Mouse (Mus musculus): ENCODE results near the gene Xlr3b. TPM values are rescaled to one million over a fixed set of nuclear protein-coding genes. Genes with fewer than 3 reads are reported as not detected.
A peak's percentile ranks its signal among the peaks of the same experiment; 100 is the strongest.
"Not testable (repeated sequence)": the region's sequence is repeated elsewhere in the genome, so short reads cannot be mapped to it uniquely, and the experiment has no call there.

Gene Xlr3b
- 18.9 and 23.1 TPM in 2 replicates for polyA plus RNA-seq (2015; fragmentation: Nextera tagmentation; extraction: Ambion mirVana)

DNA sequence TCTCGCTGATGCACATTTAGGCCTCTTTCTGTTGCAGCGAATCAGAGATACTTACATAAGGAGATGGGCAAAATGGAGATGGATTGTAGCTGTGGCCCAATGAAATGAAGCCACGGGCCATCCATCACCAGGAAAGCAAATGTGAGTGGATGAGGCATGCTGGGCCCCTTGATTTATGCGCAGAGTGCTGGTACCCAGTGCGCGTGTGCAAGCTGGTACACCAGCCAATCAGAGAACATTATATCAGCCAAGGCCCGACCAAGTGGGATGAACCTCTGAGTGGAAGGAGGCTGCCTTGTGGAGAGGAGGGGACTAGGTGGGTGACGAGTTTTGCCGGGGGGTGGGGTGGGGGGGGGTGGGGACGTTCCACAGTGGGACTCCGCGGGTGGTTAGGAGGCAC is at the start of gene Xlr3b:
Gene Xlr3b, plus strand, starts transcription at position 274 of the 400 bp plus-strand sequence.
- not testable (repeated sequence) for H3K27me3 ChIP-seq; H3K27ac ChIP-seq; H3K4me1 ChIP-seq (replicated peaks); H3K36me3 ChIP-seq; H3K4me3 ChIP-seq; H3K4me2 ChIP-seq; H3K9ac ChIP-seq; H3K9me3 ChIP-seq
- peak; percentile 69 for ATAC-seq (ENCODE audit: low FRiP score)
- 80% methylated on average over 12 of the region's 12 CpGs for WGBS

DNA sequence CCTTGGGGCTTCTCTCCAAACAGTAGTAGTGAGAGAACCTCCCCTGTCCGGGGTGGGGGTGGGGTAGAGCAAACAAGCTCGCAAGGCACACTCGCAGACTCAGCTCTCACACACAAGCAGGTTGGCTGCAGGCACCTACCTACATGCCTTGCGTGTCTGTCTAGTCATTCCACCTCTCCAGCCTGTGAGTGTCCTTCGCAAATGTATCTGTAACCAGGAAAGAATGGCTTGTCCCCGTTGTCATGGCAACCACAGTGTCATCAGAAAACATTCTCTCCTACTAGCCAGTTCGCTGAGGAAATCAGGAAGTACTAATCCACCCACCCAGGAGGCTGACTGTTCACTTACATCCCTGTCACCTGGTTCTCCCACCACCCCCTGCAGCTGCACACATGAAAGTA is 48.8 kb upstream of the Xlr3b start:
- H3K36me3 ChIP-seq; H3K4me1 ChIP-seq (replicated peaks); H3K27ac ChIP-seq; H3K27me3 ChIP-seq; H3K9ac ChIP-seq; H3K4me2 ChIP-seq; H3K9me3 ChIP-seq; H3K4me3 ChIP-seq: not testable (repeated sequence)
- peak; percentile 83 for ATAC-seq (ENCODE audit: low FRiP score)
- WGBS = no CpG with 5 or more reads among the region's 7 CpGs

DNA sequence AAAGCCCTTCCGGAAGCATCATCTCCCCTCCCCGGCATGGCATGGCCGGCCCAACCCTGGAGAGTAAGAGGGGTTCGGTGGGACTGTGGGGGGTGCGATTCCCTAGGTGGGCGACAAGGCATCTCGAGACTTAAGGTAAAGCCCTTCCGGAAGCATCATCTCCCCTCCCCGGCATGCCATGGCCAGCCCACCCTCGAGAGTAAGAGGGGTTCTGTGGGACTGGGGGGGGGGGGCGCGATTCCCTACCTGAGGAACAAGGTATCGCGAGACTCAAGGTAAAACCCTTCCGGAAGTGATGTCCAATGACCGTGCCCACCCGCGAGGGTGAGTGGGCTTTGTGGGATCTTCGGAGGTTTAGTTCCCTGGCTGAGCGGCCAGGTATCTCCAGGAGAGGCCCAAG is 43.5 kb upstream of the Xlr3b start, which contains the start of gene Xlr5b:
Gene Xlr5b, plus strand, starts transcription at position 301 of the 400 bp plus-strand sequence.
- not testable (repeated sequence) for ATAC-seq (ENCODE audit: low FRiP score)
- WGBS = no CpG with 5 or more reads among the region's 20 CpGs

GRCm38 (mm10) chrX:73149350-73149749 is 42.7 kb upstream of the Xlr3b start, which contains the start of gene DXBay18:
DXBay18 (minus strand) TSS chrX:73149450.
- not testable (repeated sequence) for H3K27ac ChIP-seq; H3K4me2 ChIP-seq; H3K4me1 ChIP-seq (replicated peaks); H3K9me3 ChIP-seq; H3K36me3 ChIP-seq; H3K27me3 ChIP-seq; H3K4me3 ChIP-seq; H3K9ac ChIP-seq; ATAC-seq (ENCODE audit: low FRiP score)
- WGBS = no CpG with 5 or more reads among the region's 7 CpGs

More for the DNA sequence above, 43.5 kb upstream of the Xlr3b start, which contains the start of gene Xlr5b:
- H3K27ac ChIP-seq; H3K27me3 ChIP-seq; H3K9me3 ChIP-seq; H3K36me3 ChIP-seq; H3K4me2 ChIP-seq; H3K9ac ChIP-seq; H3K4me3 ChIP-seq; H3K4me1 ChIP-seq (replicated peaks): not testable (repeated sequence)

GRCm38 (mm10) chrX:73176889-73177288 is 15.1 kb upstream of the Xlr3b start, which contains the start of gene Spin2d:
Spin2d (minus strand) TSS chrX:73176989.
- not testable (repeated sequence) for H3K4me3 ChIP-seq; H3K27ac ChIP-seq; H3K27me3 ChIP-seq; ATAC-seq (ENCODE audit: low FRiP score); H3K4me2 ChIP-seq; H3K4me1 ChIP-seq (replicated peaks); H3K36me3 ChIP-seq; H3K9me3 ChIP-seq; H3K9ac ChIP-seq
- 92% methylated on average over 6 of the region's 15 CpGs for WGBS

- not testable (repeated sequence) for H3K9ac ChIP-seq; H3K9me3 ChIP-seq; ATAC-seq (ENCODE audit: low FRiP score); H3K27me3 ChIP-seq; H3K4me3 ChIP-seq; H3K27ac ChIP-seq; H3K36me3 ChIP-seq; H3K4me1 ChIP-seq (replicated peaks); H3K4me2 ChIP-seq
- WGBS = 80% methylated on average over 12 of the region's 19 CpGs
Measured at GRCm38 (mm10) chrX:73213819-73214564, 22.0 kb downstream of the Xlr3b start, which contains the start of gene Xlr4b. Xlr4b (plus strand) TSS chrX:73214333.

- Histone ChIP-seq H3K9me3 (no peaks in the 10 kb centered on the region), H3K4me3 (no peak overlapping the region), H3K27me3 (no peaks in the 10 kb centered on the region), H3K36me3 (no peaks in the 10 kb centered on the region), H3K4me1 (replicated peaks) (peaks cover 4% of the 10 kb centered on the region), H3K4me2 (no peak overlapping the region), H3K9ac (no peak overlapping the region), H3K27ac (no peak overlapping the region)
- no peak for ATAC-seq (ENCODE audit: low FRiP score)
- WGBS = 59% methylated on average over 1 of the region's 1 CpGs
Measured at GRCm38 (mm10) chrX:73225365-73225764, 33.4 kb downstream of the Xlr3b start.

- Histone ChIP-seq H3K9ac (peak within 1 kb of the TSS; percentile 85), H3K4me1 (replicated peaks) (peaks cover 10% of the 10 kb centered on the region), H3K4me3 (peak within 1 kb of the TSS; percentile 61), H3K27ac (peak within 1 kb of the TSS; percentile 95), H3K27me3 (no peaks in the 10 kb centered on the region), H3K4me2 (peak within 1 kb of the TSS; percentile 64), H3K9me3 (no peaks in the 10 kb centered on the region), H3K36me3 (no peaks in the 10 kb centered on the region)
- WGBS = 22% methylated on average over 33 of the region's 39 CpGs
- peak; percentile 98 for ATAC-seq (ENCODE audit: low FRiP score)
Measured at GRCm38 (mm10) chrX:73227914-73228605, 36.1 kb downstream of the Xlr3b start, which contains the start of gene F8a. F8a (plus strand) TSS chrX:73228291.

DNA sequence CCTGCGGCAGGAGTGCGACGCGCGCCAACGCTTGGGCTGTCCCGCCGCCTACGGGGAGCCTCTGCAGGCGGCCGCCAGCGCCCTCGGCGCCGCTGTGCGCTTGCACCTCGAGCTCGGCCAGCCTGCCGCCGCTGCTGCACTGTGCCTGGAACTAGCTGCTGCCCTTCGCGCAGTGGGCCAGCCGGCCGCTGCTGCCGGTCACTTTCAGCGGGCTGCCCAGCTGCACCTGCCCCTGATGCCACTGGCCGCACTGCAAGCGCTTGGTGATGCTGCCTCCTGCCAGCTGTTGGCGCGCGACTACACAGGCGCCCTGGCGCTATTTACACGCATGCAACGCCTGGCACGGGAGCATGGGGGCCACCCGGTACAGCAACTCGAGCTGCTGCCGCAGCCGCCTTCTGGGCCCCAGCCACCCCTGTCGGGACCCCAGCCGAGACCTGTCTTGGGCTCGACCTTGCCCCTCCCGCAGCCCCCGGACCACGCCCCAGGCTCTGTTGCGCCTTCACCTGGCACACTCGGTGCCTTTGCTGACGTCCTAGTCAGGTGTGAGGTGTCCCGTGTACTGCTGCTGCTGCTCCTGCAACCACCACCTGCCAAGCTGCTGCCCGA is 36.7 kb downstream of the Xlr3b start:
- Histone ChIP-seq H3K27me3 (no peaks in the 10 kb centered on the region), H3K9me3 (no peaks in the 10 kb centered on the region), H3K36me3 (no peaks in the 10 kb centered on the region), H3K4me1 (replicated peaks) (peaks cover 10% of the 10 kb centered on the region), H3K9ac (peak overlapping the region; percentile 85), H3K4me3 (peak overlapping the region; percentile 61), H3K27ac (peak overlapping the region; percentile 95), H3K4me2 (peak overlapping the region; percentile 64)
- 19% methylated on average over 41 of the region's 51 CpGs for whole genome bisulfite sequencing
- peak; percentile 67 for ATAC-seq (ENCODE audit: low FRiP score)

DNA sequence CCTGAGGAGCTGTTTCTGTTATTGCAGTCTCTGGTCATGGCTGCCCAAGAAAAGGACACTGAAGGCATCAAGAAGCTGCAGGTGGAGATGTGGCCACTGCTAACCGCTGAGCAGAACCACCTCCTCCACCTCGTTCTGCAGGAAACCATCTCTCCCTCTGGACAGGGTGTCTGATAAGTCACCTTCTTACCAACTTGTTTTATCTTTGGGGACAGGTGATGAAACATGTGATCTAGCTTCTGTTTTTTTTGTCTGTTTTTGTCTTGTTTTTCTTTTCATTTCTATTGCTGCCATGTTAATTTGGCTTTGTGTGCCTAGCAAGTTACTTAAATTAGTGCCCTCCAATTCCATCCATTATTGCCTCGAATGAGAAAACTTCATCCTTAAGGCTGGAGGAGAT is 37.3 kb downstream of the Xlr3b start:
- H3K27me3 ChIP-seq = no peaks in the 10 kb centered on the region
- H3K4me1 ChIP-seq (replicated peaks) = peaks cover 10% of the 10 kb centered on the region
- peak overlapping the region; percentile 85 for H3K9ac ChIP-seq
- H3K4me2 ChIP-seq = peak overlapping the region; percentile 64
- H3K36me3 ChIP-seq = no peaks in the 10 kb centered on the region
- peak overlapping the region; percentile 61 for H3K4me3 ChIP-seq
- ATAC-seq (ENCODE audit: low FRiP score) = no peak
- 45% methylated on average over 3 of the region's 3 CpGs for WGBS
- peak overlapping the region; percentile 95 for H3K27ac ChIP-seq
- no peaks in the 10 kb centered on the region for H3K9me3 ChIP-seq

- not testable (repeated sequence) for H3K27me3 ChIP-seq; H3K4me2 ChIP-seq; ATAC-seq (ENCODE audit: low FRiP score); H3K9me3 ChIP-seq; H3K36me3 ChIP-seq; H3K9ac ChIP-seq; H3K4me1 ChIP-seq (replicated peaks); H3K4me3 ChIP-seq; H3K27ac ChIP-seq
- 90% methylated on average over 14 of the region's 14 CpGs for WGBS
Measured at GRCm38 (mm10) chrX:73242821-73243325, 50.9 kb downstream of the Xlr3b start, which contains the start of gene Xlr4c. Xlr4c (minus strand) TSS chrX:73243130.

All from hindbrain, embryonic 13.5 days (tissue).